Mouse (Mus musculus) embryo, embryonic 11.5 days (tissue): Measurements from ENCODE around the gene Samd4.

Experiments used
- DNase-seq: peaks from one replicate; pipeline ENCODE4 v3.0.0-alpha.2; 2012; ENCODE audit warnings: low read depth, low spot score

Gene Samd4

DNA sequence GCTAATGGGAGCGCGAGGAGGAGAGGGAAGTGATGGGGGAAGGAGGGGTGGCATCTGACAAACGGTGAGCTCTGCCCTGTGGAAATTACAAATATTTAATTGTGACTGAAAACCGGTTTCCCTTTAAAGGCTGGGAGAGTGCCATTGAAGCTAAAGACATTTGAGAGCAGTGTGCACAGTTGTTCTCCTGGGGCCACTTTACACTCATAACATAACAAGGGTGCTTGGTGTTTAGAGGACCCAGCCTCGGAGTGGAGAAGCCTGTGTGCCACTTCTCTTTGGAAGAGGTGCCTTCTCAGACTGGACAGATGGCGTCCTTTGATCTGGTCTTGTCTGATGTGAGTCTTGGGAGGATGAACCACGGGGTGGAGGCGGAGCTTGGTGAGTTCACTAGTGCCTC, 26.2 kb downstream of the Samd4 start:
- no peak for DNase-seq

- no peak for DNase-seq
Measured at GRCm38 (mm10) chr14:46912496-46912895, 29.8 kb downstream of the Samd4 start.

GRCm38 (mm10) chr14:46914356-46914755, 31.7 kb downstream of the Samd4 start:
- DNase-seq: no peak

DNA sequence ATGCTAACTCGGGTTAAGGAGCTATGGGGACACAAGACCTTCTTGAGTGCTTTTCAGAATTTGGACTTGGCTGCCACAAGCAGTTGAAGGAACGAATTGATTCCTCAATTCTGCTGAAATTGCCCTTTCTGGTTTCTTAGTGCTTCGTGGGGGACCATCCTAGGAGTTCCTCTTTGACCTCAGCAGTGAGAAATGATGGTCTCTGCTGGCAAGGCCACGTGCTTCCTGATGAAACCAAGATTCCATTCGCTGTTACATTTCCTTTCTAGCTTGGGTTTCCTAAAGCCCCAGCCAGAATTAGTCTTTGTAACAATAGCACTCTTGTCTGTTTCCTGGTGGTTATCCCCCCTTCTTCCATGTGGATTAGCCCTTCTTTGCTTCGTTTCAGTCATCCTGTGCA, 32.9 kb downstream of the Samd4 start:
- no peak for DNase-seq

DNA sequence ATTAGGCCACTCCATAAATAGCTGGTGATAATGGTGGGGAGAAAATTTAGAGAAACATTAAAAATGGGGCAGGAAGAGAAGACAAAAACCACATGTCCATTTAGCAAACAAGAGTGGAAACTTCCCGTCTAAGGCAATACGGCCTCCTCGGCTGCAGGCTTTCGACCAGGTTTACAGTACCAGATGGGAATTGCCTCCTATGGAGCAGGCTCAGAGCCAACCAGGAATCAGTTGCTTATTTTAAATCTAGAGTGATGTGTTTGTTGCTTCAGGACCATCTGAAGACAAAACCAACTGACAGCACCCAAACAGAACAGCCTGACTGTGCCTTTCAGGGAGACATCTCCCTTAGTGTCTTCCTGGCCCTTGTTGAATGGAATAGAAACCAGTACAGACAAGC, 33.9 kb downstream of the Samd4 start:
- no peak for DNase-seq

- DNase-seq: no peak
Measured at GRCm38 (mm10) chr14:46917136-46917535, 34.5 kb downstream of the Samd4 start.

DNA sequence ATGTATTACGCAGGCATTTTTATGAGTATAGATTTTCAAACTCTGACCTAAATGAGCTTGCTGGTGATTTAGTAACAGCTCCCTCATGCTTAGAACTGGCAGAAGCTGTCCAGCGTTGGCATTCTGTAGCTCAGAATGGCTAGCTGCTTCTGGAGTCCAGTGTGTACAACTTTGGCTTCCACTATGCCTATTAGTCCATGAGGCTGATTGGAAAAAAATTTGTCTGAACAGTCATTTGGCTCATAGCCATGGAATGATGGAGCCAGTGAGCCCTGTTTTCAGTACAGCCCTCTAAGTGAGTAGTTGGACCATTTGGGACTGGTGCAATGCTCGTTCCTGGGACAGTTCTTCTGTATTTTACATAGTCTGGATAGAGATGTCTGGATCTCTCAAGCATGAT, 34.9 kb downstream of the Samd4 start:
- DNase-seq: no peak

DNA sequence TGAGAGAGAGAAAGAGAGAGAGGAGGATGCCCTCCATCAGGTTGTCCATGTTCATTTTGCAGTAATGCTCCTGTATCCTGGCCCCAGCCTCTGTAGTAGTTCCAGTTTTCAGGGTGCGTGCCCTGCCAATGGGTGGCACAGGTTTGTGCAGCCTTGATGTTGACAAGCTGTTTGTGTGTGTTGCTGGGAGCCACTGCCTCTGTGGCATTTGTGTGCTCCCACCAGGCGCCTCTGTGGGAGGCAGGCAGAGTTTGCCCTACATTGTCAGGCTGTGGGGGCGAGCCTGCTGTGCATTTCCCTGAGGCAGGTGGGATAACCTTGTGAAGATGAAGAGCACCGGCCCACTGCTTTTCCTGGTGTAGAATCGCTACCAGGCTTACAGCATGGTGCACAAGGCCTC, 37.8 kb downstream of the Samd4 start:
- no peak for DNase-seq

DNA sequence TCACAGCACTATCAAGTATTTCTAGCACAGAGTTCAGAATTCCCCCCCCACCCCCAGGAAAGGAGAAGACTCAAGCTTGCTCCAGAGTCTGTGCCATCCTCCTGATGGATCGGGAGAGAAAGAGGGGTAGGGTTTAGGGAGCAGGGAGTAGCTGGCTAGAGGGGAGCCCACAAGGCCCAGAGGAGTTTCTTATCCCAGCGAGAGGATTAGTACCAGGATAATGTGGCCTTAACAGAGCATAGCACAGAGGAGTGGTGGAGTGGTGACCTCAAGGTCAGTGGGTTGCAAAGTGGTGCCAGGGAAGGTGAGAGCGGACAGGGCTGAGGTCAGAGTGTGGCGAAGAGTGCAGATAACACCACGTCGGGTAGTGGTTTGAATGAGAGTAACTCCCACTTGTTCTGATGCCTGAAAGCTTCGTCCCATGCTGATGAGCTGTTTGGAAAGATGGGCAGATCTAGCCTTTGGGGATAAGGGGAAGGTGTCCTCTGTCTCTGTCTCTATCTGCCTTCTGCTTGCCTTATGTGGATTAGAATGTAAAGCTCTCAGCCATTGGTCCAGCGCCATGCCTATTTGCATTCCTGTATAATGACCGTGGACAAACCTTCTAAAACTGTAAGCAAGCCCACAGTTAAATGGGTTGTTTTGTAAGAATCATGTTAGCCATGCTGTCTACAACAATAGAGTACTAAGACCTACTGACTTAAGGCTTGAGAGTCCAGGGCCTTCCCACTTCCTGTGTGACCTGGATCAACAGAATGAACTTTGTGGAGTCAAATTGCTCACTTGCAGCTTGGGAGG, 38.7 kb downstream of the Samd4 start:
- DNase-seq: no peak

DNA sequence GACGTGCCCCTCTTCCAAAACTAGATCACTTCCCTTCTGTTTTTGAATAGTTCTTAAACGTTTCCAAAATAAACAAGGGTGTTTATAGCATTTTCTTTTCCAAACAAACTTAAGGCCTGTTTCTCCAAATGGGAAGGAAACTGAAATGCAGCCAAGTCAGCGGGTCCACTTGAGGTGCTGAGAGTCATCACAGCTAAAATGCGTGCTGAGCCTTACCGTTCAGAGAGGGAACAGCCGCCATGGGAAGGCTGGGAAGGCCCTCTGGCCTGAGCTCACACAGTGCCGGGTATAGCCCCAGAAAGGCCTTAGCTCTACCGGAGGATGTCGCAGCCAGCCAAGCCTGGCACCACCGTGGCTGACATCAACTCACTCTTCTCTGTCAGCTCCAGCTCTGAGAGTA, 41.3 kb downstream of the Samd4 start:
- no peak for DNase-seq

DNA sequence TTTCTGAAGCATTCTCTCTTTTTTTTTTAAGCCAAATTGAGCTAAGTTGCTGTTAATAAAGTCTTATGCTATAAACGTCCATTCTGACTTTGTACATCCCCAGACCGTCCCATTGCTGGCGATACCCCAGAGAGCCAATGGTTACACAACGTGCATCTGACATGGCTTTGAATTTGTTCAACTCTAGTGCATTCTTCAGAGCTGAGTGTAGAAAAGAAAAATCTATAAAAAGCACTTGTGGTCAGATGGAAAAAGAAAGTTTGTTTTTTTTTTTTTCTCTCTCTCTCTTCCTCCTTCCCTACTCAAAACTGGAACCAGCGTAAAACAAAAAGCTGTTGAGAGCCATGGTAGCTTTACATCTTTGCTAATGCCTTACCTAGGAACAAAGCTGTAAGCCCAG, 41.8 kb downstream of the Samd4 start:
- DNase-seq: no peak

GRCm38 (mm10) chr14:46928556-46928955, 45.9 kb downstream of the Samd4 start:
- no peak for DNase-seq

DNA sequence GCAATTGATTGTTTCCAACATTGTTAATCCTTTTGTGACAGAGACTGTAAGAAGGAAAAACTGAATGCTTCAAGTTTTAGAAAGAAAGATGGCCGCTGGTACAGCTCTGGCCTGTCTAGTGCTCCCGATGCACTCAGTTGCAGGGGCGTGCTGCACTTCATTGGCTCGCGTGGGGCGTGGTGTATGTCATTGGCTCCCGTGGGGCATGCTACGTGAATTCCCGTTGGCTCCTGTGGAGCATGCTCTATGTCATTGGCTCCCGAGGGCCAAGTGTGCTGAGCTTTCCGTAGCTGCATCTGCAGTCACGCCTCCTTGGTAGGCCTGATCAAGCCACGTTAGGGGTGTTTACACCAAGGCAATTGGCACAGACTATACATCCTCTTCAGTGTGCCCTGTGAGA, 49.5 kb downstream of the Samd4 start:
- no peak for DNase-seq

DNA sequence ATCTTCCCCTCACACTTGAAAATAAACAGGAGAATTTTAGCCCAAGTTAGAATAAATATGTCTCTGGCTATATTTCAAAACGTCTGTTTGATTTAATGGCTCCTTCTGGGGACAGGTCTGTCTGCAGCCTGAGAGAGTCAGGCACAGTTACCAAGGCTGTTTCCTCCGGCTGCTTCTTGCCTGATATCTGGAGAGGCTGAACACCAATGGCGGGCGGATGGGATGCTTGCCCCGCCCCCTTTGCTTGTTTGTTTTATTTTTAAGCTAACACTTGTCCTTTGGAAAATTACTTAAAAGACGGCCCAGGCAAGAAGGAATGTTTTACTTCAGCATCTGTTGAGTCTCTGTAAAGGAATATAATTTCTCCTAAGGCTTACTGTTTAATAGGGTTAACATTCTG, 50.1 kb downstream of the Samd4 start:
- no peak for DNase-seq

DNA sequence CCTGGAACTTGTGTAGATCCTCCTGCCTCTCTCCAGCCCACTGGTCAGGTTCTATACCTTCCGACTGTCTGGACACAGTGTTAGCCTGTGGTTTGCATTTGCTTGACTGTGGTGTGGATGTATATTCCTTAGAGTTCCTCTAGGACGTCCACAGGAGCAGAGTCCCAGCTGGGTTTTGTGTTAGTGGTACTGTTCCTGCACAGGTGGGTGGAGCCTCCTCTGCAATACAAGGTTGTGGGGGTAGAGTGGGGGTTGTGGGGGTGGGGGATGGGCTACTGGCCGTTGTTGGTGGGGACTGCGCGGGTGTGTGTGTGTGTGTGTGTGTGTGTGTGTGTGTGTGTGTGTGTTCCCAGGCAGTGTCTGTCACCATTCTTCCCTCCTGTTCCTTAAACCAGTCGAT, 58.4 kb downstream of the Samd4 start:
- DNase-seq: no peak

DNA sequence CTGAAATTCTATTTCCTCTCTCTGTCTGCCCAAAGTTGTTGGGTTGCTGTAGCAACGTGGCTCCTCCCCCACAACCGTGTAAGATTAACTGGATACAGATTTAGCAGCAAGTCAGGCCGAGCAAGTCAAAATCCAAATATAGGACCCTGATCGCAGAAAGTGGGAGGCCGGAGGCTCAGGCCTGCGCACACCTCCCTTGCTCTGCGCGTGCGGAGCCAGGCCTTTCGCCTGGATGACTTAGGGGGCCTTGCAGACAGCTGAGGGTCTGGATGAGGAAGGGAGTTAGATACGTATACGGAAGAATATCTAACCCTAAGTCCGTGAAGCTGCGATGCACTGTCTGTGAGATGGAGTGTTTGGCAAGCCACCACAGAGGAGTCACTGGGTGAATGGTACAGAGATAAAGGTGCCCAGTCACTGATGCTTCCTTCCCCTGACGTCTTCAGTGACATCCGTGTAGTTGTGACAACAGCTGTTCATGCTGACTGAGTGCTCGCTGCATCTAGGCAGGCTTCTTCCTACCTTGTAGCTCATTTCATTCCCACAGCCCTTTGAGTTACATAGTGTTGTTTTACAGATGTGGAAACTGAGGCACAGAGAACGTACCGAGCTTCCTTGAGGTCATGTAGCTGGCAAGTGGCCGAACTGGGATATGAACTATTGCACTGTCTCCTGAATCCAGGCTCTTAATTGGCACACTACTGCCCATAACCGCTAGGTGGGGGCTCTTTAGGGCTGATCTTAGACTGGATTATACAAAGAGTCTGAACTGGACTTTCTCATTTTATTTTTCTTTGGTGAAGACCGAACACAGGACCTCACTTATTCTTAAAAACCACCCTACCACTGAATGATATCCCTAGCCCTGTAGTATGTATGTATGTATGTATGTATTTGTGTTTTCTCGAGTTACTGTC, 59.5 kb downstream of the Samd4 start:
- peak; percentile 80 for DNase-seq

DNA sequence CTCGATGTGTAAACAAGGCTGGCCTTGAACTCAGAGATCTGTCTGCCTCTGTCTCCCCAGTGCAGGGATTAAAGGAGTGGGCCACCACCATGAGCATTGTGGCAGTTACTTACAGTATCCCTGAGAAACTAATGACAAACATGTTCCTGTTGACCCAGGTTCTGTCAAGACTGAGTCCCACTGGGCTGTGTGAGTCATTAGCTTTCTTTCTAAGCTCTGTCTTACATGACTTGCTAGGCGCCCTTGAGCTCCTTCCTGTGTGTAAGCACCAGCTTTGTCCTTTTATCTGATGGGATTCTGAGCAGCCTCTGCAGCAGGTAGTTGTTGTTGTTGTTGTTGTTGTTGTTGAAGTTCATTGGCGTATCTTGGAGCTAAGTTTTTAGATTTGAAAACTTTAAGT, 61.8 kb downstream of the Samd4 start:
- DNase-seq: no peak

DNA sequence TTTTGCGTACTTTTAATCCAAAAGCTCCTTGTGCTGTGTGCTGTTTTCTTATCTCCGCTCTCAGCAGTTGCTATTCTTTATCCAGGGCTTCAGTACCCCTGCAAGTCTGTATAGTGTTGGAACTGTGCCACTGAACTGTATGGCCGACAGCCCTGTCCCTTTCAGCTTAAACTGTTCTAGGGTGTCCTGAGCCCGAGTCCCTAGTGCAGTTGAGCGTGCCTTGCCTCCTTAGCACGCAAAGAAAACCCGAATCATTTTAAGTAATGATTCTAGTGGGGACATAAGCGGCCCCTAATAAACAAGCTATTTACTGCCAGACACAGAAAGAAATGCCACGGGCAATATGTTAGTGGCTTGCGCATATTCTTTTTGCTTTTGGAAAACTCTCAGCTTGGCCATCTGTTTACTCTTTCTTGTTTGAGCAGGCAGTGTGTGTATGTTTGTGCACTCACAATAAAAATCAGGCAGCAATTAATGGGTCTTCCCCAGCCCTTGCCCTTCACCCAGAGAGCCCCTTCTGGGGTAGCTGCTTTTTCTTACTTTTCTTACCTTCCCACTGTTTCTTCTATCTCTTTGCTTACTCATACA, 63.3 kb downstream of the Samd4 start:
- DNase-seq: no peak

DNA sequence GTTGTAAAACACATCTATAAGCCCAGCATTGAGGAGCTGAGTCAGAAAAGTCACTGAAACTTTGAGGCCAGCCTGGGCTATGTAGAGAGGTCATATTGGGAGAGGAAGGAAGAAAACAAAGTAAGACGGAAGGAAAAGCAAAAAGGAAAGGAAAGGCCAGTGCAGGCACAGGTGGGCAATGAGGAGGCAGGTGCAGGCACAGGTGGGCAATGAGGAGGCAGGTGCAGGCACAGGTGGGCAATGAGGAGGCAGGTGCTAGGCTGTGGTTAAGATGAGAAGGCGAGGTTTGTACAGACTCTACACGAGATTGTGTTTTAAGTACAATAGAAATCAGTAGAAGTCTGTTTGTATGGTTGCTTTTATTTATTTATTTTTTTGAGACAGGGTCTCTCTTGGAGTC, 65.0 kb downstream of the Samd4 start:
- DNase-seq: no peak

GRCm38 (mm10) chr14:46950527-46951384, 68.1 kb downstream of the Samd4 start:
- no peak for DNase-seq

- DNase-seq: no peak
Measured at GRCm38 (mm10) chr14:46952264-46952663, 69.6 kb downstream of the Samd4 start.

DNA sequence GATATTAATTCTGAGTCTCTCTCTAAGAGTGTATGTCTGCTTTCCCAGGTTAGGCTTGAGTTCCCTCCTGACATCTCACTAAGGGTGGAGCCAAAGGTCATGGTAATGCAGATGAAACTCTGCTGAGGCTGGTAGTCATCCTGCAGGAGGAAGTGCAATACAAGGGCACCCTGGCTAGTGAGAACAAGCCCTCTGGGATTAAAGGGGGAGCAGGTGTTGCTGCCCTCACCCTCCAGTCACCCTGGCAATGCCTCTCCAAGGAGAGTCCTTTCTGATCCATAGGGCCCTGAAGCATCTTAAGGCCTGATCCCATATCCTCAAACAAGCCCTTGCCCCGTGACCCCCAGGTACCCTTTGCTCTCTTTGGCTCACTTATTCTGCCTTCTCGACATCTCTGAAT, 72.5 kb downstream of the Samd4 start:
- no peak for DNase-seq
